Mouse (Mus musculus) liver, embryonic 16.5 days (tissue): ENCODE data around the gene Stk32b. TPM values are rescaled to one million over a fixed set of nuclear protein-coding genes. Genes with fewer than 3 reads are reported as not detected.

Experiments
- ATAC-seq: fragments of 200-750 bp; cut with Nextera tagmentation; 2 replicates; pipeline ENCODE4 v1.8.0; 2017; ENCODE audit warnings: low read depth, mild to moderate bottlenecking, moderate number of reproducible peaks, moderate library complexity
- H3K27ac ChIP-seq: fragments of 300-500 bp; sonication (generic); 2 replicates; pipeline ENCODE4 v1.5.1; 2014; ENCODE audit warnings: mild to moderate bottlenecking, low read length
- H3K27me3 ChIP-seq: fragments of 300-500 bp; sonication (generic); 2 replicates; pipeline ENCODE4 v1.6.1; 2014; ENCODE audit warnings: low read depth, low read length, mixed read lengths; ENCODE audit not compliant: control insufficient read depth, insufficient read depth
- H3K36me3 ChIP-seq: fragments of 300-500 bp; sonication (generic); 2 replicates; pipeline ENCODE4 v1.6.1; 2014; ENCODE audit warnings: mild to moderate bottlenecking; ENCODE audit not compliant: control insufficient read depth, insufficient read depth
- H3K4me1 ChIP-seq: fragments of 300-500 bp; sonication (generic); 2 replicates; pipeline ENCODE4 v1.6.1; 2014; ENCODE audit warnings: low read depth, low read length, mixed read lengths; ENCODE audit not compliant: control insufficient read depth
- H3K4me2 ChIP-seq: fragments of 300-500 bp; sonication (generic); 2 replicates; pipeline ENCODE4 v1.6.1; 2014; ENCODE audit warnings: low read depth, low read length, mixed read lengths
- H3K4me3 ChIP-seq: fragments of 300-500 bp; sonication (generic); 2 replicates; pipeline ENCODE4 v1.5.1; 2014; ENCODE audit warnings: low read depth, mild to moderate bottlenecking, low read length
- H3K9ac ChIP-seq: fragments of 300-500 bp; sonication (generic); 2 replicates; pipeline ENCODE4 v1.6.1; 2014; ENCODE audit warnings: low read depth, low read length
- H3K9me3 ChIP-seq: fragments of 300-500 bp; sonication (generic); replicated peaks from 2 replicates; pipeline ENCODE4 v1.6.1; 2016; ENCODE audit warnings: low read length; ENCODE audit not compliant: control insufficient read depth
- WGBS: fragments of 180-500 bp; shearing (Covaris S2); extraction: QIAGEN DNeasy Blood & Tissue Kit; methylation state at CpG from one replicate; pipeline ENCODE4 v1.1.7; 2014; ENCODE audit not compliant: insufficient replicate concordance; 5-methylcytosine and 5-hydroxymethylcytosine counted together
- polyA plus RNA-seq: library from polyadenylated mRNA; unstranded; fragments of >200 nt; fragmentation: Nextera tagmentation; extraction: Ambion mirVana; gene quantifications from 2 replicates; pipeline ENCODE4 v1.2.1, GENCODE M21; 2015

The Stk32b gene
- polyA plus RNA-seq, 1 experiment from 2014 or later: 0.51 TPM

DNA sequence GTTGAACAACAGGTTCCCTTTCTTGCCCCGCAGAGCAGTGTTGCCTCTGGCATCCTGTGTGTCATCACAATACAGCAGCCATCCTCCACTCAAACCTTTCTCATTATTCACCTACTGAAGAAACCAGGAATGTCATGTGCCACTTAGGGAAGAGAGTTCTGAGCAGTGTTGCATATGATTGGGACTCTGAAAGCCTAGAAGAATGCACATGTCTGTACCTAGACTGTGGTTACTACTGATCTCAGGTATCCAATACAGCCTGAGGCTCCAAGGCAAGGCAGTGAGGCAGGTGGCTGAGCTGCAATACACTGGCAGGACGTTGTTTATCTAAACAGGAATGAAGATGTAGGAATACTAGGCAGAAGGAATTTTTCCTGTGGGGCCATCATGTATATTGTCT is 204.5 kb downstream of the Stk32b start:
- no peak for ATAC-seq
- no peak overlapping the region for H3K27ac ChIP-seq
- 19% methylated on average over 2 of the region's 2 CpGs for WGBS
- H3K9ac ChIP-seq: no peak overlapping the region
- no peaks in the 10 kb centered on the region for H3K9me3 ChIP-seq
- no peak overlapping the region for H3K4me2 ChIP-seq
- H3K27me3 ChIP-seq: no peaks in the 10 kb centered on the region
- no peaks in the 10 kb centered on the region for H3K4me1 ChIP-seq
- H3K4me3 ChIP-seq: no peak overlapping the region
- H3K36me3 ChIP-seq: no peaks in the 10 kb centered on the region

DNA sequence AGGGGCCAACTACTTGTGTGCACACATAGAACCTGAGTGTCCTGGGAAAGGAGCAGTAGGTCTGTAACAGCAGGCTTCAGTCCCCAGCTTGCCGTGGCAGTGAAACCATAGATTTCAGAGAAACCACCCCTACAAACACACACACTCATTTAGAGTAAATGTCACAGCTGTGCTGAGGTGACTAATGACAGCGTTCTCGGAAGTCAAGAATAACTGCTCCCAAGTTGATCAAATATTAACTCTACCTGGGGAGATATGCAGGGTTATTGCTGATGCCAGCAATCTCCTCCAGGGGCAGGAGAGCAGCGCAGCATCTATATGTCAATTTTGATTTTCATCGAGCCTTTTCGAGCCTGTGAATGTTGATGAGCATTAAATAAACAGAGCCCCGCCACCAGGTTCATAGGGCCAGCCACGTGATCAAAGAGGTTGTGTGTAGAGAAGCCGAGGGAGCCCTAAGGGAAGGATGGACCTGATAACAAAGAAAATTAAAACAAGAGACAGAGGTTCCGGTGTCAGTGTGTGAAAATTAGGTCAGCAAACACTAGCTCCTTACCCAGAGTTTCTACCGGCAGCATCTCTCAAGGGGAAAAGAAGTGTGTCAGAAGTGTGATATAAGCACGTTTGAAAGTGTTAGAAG is 210.0 kb downstream of the Stk32b start:
- Histone ChIP-seq H3K4me1 (no peaks in the 10 kb centered on the region), H3K9me3 (no peaks in the 10 kb centered on the region), H3K4me2 (no peak overlapping the region), H3K27ac (no peak overlapping the region), H3K36me3 (no peaks in the 10 kb centered on the region), H3K4me3 (no peak overlapping the region), H3K27me3 (no peaks in the 10 kb centered on the region), H3K9ac (no peak overlapping the region)
- WGBS: 54% methylated on average over 12 of the region's 12 CpGs
- no peak for ATAC-seq

DNA sequence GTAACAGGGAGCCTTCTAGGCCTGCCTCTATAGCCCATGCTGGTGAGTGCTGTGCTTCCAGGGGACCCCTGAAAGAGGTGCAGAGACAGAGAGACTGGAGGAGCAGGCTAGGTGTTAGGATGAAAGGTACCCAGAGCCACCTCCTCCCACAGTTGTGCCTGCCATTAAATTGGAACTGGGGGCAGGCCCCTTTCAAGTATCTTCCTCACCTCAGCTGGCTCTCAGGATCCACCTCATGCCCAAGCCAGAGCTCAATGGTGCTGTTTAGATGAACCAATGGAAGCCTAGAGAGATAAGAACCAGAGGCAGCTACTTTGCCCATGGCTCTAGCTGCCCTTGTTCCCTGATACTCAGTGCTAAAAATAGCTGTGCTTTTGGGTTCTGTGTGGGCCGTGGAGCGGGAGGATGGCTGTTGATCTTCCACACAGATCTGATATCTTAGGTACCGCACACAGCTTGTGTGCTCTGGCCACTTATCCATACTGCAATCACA is 221.9 kb downstream of the Stk32b start:
- no peak overlapping the region for H3K4me2 ChIP-seq
- H3K9ac ChIP-seq: no peak overlapping the region
- no peaks in the 10 kb centered on the region for H3K27me3 ChIP-seq
- WGBS: 55% methylated on average over 3 of the region's 3 CpGs
- H3K36me3 ChIP-seq: no peaks in the 10 kb centered on the region
- no peak overlapping the region for H3K4me3 ChIP-seq
- no peaks in the 10 kb centered on the region for H3K4me1 ChIP-seq
- H3K9me3 ChIP-seq: no peaks in the 10 kb centered on the region
- ATAC-seq: no peak
- no peak overlapping the region for H3K27ac ChIP-seq

DNA sequence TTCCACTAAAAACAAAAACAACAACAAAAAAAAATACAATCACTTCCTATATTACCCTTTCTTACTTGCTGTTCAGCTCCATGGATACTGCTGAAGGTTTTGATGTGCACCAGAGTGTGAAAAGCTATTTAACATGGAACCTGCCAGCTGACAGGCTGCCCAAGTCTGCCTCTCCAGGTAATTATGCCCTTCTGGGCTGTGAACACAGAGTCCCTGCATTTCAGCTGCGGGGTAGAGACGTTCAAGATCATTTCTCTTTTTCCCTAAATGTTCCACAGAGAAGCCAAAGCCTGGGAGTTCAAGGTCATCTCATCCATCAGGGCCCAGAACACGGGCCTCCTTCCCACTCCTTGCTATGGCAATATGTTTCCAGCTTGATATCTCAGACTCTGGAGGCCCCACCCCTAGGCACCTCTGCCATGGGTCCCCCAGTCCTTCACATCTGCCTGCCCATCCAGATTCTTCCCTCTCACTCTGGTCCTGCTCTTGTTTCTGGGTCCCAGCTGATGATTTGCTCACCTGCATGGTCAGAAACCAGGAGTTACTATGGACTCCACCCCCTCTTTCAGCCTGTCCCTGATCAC is 244.9 kb downstream of the Stk32b start:
- no peak overlapping the region for H3K4me3 ChIP-seq
- 37% methylated on average over 3 of the region's 3 CpGs for WGBS
- H3K27me3 ChIP-seq: no peaks in the 10 kb centered on the region
- H3K9me3 ChIP-seq: no peaks in the 10 kb centered on the region
- no peak overlapping the region for H3K27ac ChIP-seq
- H3K4me1 ChIP-seq: no peaks in the 10 kb centered on the region
- peak; percentile 47; the same call in 1 of the 2 replicates for ATAC-seq
- H3K4me2 ChIP-seq: no peak overlapping the region
- no peak overlapping the region for H3K9ac ChIP-seq
- no peaks in the 10 kb centered on the region for H3K36me3 ChIP-seq

DNA sequence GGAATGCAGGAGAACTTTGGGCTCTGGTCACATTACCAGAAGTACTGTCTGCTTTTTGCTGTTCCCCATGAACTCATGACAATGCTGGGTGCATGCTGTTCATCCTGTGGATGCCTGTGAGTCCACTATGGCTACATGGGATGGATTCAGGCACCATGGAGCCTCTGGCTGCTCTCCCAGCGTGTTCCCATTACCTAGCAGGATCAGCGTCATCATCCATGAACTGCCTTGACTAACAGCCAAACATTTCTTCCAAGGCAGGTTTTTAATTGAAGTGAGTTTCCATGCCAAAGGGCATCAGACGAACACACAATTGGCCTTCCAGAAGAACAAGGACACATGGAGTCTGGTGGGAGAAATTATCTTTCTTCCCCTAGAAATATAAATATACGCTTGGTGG is 245.4 kb downstream of the Stk32b start:
- 62% methylated on average over 4 of the region's 4 CpGs for WGBS
- no peaks in the 10 kb centered on the region for H3K4me1 ChIP-seq

DNA sequence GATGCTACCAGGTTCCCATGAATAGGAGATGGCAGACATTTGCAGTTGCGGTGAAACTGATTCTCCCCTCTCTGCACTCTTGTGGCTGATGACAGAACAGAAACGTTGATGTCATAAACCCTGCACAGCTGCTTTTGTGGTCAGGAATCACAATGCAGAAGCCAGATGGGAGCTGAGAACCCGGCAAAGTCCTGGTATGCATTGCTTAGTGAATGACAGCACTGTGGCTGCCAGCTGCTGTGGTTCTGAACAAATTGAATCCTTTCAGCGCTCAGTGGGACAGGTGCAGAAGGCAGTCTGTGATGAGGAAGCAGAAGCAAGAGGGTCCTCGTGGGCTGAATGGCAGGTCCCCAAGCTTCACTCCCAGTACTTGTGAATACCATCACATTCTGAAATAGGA is 247.9 kb downstream of the Stk32b start:
- 47% methylated on average over 5 of the region's 5 CpGs for WGBS
- ATAC-seq: no peak
- H3K27ac ChIP-seq: no peak overlapping the region

More for the DNA sequence above, 245.4 kb downstream of the Stk32b start:
- Histone ChIP-seq H3K9ac (no peak overlapping the region), H3K27ac (no peak overlapping the region), H3K9me3 (no peaks in the 10 kb centered on the region), H3K36me3 (no peaks in the 10 kb centered on the region), H3K27me3 (no peaks in the 10 kb centered on the region), H3K4me3 (no peak overlapping the region), H3K4me2 (no peak overlapping the region)
- no peak for ATAC-seq

DNA sequence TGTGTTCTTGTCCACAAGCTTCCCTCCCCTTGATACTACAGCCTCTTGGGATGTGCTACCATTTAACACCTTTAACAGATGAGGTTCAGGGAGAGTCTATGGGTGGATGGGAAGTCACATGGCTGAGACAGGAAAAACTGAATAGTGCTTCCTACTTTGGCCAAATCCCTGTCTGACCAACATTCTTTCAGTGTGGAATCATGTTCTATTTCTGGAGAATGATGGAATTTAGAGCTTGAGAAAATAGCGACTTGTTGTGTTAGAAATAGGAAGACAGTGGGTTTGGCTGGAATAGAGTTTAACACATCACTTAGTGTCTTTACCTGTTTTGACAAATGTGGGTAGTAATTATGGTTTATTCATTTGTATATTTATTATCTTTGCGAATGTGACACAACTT is 249.3 kb downstream of the Stk32b start:
- no peaks in the 10 kb centered on the region for H3K36me3 ChIP-seq
- no peak overlapping the region for H3K27ac ChIP-seq
- H3K27me3 ChIP-seq: no peaks in the 10 kb centered on the region
- no peaks in the 10 kb centered on the region; the same call in 1 of the 2 replicates for H3K4me1 ChIP-seq
- H3K9me3 ChIP-seq: no peaks in the 10 kb centered on the region
- no peak for ATAC-seq
- H3K9ac ChIP-seq: no peak overlapping the region
- H3K4me2 ChIP-seq: no peak overlapping the region
- WGBS: 35% methylated on average over 2 of the region's 2 CpGs
- H3K4me3 ChIP-seq: no peak overlapping the region

More for the DNA sequence above, 247.9 kb downstream of the Stk32b start:
- Histone ChIP-seq H3K36me3 (no peaks in the 10 kb centered on the region), H3K9me3 (no peaks in the 10 kb centered on the region), H3K4me1 (no peaks in the 10 kb centered on the region), H3K9ac (no peak overlapping the region), H3K4me3 (no peak overlapping the region), H3K4me2 (no peak overlapping the region), H3K27me3 (no peaks in the 10 kb centered on the region)

DNA sequence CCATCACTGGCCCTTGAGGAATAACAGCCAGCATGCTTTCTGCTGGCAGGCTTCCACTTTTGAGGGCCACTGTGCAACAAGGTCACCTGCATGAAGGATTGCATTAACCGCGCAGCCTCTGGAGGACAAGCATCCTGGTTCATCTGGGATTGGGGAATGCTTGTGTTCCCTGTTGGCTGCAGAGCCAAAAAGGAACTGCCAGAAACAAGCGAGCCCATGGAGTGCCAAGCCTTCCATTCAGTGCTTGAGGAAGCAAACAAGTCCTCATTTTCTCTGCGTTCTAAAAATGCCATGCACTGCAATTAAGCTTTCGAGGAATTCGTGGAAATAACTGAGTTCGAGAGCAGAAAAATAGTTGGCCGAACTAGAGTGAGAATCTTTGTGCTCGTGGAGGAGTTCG is 251.5 kb downstream of the Stk32b start:
- Histone ChIP-seq H3K9ac (no peak overlapping the region), H3K4me1 (no peaks in the 10 kb centered on the region; the same call in 1 of the 2 replicates), H3K9me3 (no peaks in the 10 kb centered on the region), H3K4me2 (no peak overlapping the region), H3K27ac (no peak overlapping the region), H3K27me3 (no peaks in the 10 kb centered on the region), H3K4me3 (no peak overlapping the region), H3K36me3 (no peaks in the 10 kb centered on the region)
- WGBS: 75% methylated on average over 10 of the region's 10 CpGs
- no peak for ATAC-seq

DNA sequence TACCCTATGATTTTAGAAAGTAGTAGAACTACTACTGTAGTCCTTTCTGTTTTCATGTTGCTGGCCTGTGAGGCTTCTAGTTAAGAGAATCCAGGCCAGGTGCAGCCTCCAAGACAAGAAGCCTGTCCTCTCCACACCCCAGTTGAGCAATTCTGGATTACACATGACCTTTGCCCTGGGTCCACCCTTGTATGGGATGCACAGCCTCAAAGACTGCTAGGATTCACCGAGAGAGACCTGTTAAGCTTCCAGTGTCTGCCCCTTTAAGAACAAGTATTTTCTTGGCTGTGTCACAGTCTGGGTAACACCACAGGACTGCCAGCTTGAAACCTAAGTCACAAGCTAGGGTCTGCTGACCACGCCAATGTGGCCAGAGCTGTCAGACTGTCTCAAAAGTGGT is 258.7 kb downstream of the Stk32b start:
- no peaks in the 10 kb centered on the region for H3K27me3 ChIP-seq
- peak overlapping the region; percentile 55 for H3K27ac ChIP-seq
- no peak overlapping the region for H3K9ac ChIP-seq
- H3K4me2 ChIP-seq: no peak overlapping the region
- no peak overlapping the region for H3K4me3 ChIP-seq
- H3K9me3 ChIP-seq: no peaks in the 10 kb centered on the region
- peaks cover 10% of the 10 kb centered on the region; the same call in 1 of the 2 replicates for H3K4me1 ChIP-seq
- no peak for ATAC-seq
- WGBS: 52% methylated on average over 2 of the region's 2 CpGs
- H3K36me3 ChIP-seq: no peaks in the 10 kb centered on the region
